Mouse (Mus musculus): ENCODE data around the gene Vmn1r1. TPM values are rescaled to one million over a fixed set of nuclear protein-coding genes. Genes with fewer than 3 reads are reported as not detected.

Vmn1r1 gene
- total RNA-seq, 2 experiments from 2014 or later: not detected

Other genes starting within 250 kb of the Vmn1r1 start
- gene Enah, start 144.5 kb downstream of the Vmn1r1 start, total RNA-seq (2021): 100 to 1,000 TPM; 107 to 121 TPM
- 10 to 100 TPM; 60.0 to 68.5 TPM for gene Srp9, start 39.7 kb downstream of the Vmn1r1 start, total RNA-seq (2021)
- gene Degs1, start 118.3 kb upstream of the Vmn1r1 start, total RNA-seq (2021): 10 to 100 TPM; 88.7 to 90.2 TPM
- 10 to 100 TPM; 32.9 to 35.1 TPM for gene Fbxo28, start 177.1 kb upstream of the Vmn1r1 start, total RNA-seq (2021)
- gene Trp53bp2, start 244.7 kb upstream of the Vmn1r1 start, total RNA-seq (2021): 10 to 100 TPM; 36.2 to 38.5 TPM

All from adrenal gland, postnatal 4 days (tissue).